Mouse (Mus musculus): ENCODE measurements around the gene Il17f.
"Not testable (repeated sequence)": the region's sequence is repeated elsewhere in the genome, so short reads cannot be mapped to it uniquely, and the experiment has no call there.

The Il17f gene

GRCm38 (mm10) chr1:20778366-20778765 is 12.1 kb downstream of the Il17f start:
- DNase-seq, result no peak

- not testable (repeated sequence) for DNase-seq
These were observed 16.2 kb downstream of the Il17f start for GRCm38 (mm10) chr1:20774026-20774730.

DNA sequence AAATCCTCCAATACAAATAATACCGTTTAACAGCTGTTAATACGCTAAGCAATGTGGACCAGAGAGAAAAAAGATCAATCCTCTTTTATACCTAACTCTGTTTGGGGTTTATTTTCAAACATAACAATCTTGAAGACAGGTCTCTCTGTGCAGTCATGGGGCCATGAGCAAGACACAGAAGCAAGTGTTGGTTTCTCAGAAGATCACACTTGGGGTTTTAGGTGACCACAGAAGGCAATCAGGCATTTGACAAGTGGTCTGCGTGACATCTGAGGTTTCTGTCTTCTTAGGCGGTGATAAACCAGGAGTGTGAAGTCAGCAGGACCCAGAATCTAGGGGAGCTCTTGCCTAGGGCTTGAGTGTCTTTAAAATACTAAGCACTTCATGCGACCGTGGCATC is 23.9 kb downstream of the Il17f start:
- no peak for DNase-seq

GRCm38 (mm10) chr1:20761411-20761810 is 29.0 kb downstream of the Il17f start:
- no peak for DNase-seq

- DNase-seq, result no peak
These were observed 30.1 kb downstream of the Il17f start for GRCm38 (mm10) chr1:20760331-20760730.

- no peak for DNase-seq
These were observed 30.6 kb downstream of the Il17f start for GRCm38 (mm10) chr1:20759799-20760198.

DNA sequence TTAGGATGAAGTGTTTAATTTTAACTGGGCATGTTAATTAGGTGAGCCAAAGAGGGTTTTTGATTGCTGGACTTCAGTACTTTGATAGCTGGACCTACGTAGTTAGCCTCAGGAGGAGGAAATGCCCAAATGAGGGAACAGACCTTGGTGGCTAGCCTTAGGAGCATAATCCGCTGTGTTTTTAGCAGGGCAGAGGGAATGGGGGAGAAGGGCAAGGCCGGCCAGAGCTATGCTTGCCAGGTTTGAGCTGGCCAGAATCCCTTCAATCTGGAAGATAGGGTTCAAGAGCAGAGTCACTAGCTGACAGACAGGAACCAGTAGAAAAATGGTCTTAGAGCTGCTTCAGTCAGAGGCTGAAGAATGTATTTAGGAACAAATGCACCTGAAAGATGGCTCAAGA is 32.8 kb downstream of the Il17f start:
- DNase-seq, result no peak

DNA sequence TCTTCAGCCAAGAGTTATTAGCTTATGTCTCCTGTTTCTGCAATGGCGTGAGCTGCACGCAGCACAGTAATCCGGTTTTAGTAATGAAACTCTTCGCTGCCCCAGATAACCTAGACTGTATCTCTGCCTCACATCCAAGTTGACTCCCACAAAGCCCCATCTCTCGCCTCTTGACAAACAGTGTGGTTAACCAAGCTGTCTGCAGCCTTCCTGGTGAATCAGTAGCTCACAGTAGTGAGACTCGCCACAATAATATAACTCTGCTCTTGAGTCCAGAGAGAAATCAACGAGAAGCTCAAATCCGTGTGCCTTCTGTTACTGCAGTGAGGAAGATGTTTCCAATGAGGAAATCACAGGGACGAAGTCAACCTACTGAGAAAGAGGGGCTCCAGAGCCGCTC is 36.0 kb downstream of the Il17f start:
- no peak for DNase-seq

- no peak for DNase-seq
These were observed 49.9 kb downstream of the Il17f start for GRCm38 (mm10) chr1:20740496-20740998.

DNA sequence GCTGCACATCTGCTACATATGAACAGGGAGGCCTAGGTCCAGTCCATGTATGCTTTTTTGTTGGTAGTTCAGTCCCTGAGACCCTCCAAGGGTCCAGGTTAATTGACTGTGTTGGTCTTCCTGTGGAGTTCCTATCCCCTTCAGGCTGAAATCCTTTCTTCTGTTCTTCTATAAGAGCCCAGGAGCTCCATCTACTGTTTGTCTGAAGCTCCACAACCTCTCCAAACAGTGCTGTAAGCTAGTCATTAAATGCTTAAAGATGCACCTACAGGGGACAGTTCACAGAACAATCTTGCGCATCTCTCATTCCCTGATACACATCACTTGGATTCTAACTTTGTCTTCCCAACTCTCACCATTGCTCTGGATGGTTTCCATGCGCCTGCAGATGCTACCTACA is 51.9 kb downstream of the Il17f start:
- DNase-seq, result peak in 1 of 2 experiments; percentile 7

DNA sequence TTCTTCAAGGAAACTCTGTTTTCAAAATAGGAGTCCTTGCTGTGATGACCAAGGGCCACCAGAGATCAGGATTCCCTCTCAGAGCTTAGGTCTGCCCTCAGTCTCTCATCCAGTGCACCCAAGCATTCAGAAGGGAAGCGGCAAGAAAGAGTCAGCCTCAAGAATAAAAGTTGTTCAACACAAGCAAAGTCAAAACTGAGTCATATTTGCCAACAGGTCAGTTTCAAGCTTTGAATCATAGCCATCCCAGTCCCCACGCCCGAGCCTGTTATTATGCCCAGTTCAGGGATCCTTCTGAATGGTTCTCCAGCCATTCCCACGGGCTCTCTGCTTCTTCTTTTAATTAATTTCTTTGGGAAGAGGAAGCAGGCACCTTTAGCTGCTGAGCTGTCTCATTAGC is 53.8 kb downstream of the Il17f start:
- no peak for DNase-seq

DNA sequence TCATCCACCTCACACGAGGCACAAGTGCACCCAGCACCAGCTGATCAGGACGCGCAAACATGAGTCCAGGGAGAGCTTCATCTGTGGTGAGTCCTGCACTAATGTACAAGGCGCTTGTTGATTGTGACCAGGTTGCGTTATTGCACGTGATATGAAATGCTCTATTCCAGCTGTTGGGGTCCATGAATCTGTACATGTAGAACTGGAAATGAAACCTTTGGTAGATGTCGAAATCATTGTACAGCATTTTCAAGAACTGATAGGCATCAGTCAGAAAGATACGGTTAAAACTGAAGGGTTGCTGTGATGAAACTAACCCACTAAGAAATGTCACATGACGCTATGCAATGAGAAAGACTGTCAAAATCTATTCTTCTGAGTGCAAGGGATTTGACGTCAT is 59.5 kb downstream of the Il17f start, which contains the start of gene Il17a:
Gene Il17a, plus strand, starts transcription at position 3 of the 400 bp plus-strand sequence.
- no peak for DNase-seq

Measured in kidney, postnatal 25 days (tissue).